Mouse (Mus musculus) gastrocnemius, postnatal 14 days (tissue): ENCODE data around the gene Rap1gds1. TPM values are rescaled to one million over a fixed set of nuclear protein-coding genes. Genes with fewer than 3 reads are reported as not detected.

Source experiments
- DNase-seq: peaks from one replicate; pipeline ENCODE4 v3.0.0; 2021; ENCODE audit warnings: mixed read lengths
- intact Hi-C: fragments of 180-260 bp; cut with DNase I; formaldehyde crosslinking; loops from one replicate; pipeline ENCODE4 v1.15.1; 2025; ENCODE audit warnings: low total_unique reads
- total RNA-seq, 2 experiments: library from RNA; stranded (reverse); gene quantifications; 2 replicates each; pipeline ENCODE4 v1.2.3; 2021

The Rap1gds1 gene
- total RNA-seq, 2 experiments from 2014 or later = 36.1 to 37.6 TPM

DNA sequence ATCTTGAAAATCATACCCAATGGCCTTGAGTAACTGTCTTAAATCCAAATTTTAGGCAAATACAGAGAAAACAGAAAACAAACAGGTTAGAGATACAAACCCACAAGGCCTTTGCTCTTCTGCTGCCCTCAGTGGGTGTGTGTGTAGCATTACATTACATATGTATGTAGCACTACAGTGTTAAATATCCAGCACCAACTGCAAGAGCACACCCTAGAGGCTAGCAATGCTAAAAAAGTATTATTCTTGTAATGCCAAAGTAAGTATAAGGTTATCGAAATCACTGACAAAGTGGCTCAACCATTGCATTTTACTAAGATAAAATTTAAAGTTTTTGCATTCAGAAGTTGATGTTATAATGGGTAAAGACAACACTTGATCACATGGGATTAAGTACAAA is 97.6 kb downstream of the Rap1gds1 start:
- intact Hi-C loops = no loop called here
- no peak for DNase-seq

DNA sequence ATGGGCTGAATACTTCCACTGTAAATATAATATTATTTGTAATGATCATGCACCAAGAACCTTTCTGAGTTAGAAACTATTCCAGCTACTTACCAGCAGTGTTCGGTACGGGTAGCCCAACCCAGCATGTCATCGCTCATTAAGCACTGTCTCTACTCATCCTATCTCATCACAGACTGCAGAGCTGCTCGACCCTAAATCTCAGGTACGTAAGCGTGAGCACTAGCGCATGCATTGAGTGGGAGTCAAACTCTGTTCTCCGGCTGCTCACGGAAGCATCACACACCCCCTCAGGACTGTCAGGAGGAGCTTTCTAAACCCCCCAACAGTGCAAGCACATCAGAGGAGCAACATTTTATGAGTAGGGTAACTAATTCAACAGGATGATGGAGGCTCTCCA is 107.4 kb downstream of the Rap1gds1 start:
- no peak for DNase-seq
- intact Hi-C loops = no loop called here

DNA sequence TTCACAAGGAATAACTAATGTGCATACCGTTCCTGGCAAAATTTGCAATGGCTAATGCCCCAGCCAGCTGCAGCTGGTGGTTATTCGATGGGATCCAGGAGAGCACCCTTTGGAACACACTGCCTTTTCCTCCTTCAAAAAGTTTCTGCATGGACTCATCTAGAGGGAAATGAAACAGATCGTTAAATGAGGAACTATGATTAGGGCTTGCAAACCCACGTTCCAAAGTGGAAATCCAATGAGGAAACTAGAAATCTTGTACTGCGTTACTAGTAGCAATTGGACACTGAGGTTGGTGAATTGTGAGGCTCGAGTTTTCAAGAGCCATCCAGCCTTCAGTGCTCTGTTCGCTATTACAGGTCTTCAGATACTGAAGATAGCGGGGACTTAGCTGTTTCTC is 116.5 kb downstream of the Rap1gds1 start:
- no peak for DNase-seq
- intact Hi-C loops = no loop called here

DNA sequence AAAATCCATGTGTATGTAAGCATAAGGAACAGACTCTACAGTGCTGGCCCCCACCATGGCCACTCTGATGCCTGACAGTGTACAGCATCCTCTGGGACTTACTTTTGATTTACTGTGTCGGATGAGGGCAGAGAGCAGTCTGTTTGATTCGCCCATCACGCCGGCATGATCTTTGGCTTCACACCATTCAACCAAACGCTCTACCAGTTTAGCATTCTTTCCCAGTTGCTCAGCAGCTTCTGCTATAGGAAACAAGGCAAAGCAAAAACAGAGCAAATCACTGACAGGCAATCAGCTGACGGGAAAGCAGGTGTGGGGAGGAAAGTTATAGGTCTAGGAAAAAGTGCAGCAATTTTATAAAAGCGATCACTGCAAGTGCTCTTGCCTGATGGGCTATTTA is 119.8 kb downstream of the Rap1gds1 start:
- no peak for DNase-seq
- intact Hi-C loops = no loop called here

DNA sequence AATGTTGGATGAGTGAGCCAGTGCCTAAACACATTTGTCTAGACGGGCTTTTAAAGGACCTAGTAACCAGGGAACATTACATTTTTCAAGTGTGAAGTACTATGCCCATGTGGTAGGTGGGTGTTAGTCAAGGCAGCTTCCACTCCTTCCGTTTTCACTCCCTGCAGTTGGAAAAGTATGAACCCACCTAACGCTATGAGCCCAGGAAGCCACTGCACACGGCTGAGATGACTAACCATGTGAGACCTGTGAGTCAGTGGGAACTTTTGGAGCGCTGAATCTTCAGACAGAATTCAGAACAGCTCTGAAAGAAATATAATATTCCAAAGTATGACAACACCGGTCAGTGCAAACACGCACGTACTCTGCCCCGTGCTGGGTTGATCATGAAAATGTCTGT is 125.9 kb downstream of the Rap1gds1 start:
- no peak for DNase-seq
- intact Hi-C loops = no loop called here

DNA sequence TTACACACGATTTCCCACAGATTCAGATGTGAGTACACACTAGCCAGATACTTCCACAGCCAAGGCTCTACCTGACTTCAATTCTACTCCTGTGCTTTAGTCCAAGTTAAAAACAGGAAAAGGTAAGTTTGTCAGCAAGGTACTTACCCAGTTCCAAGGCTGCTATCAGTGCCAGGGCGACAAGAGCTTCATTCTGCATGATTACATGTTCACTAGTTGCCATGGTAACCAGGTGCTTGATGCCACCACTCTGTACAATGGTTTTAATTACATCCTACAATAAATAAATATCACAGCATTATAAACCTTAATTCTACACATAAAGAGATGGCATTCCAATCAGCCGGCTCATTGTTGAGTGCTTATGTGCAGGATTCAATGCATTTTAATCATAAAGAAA is 129.5 kb downstream of the Rap1gds1 start:
- DNase-seq = no peak
- intact Hi-C loops = no loop called here

DNA sequence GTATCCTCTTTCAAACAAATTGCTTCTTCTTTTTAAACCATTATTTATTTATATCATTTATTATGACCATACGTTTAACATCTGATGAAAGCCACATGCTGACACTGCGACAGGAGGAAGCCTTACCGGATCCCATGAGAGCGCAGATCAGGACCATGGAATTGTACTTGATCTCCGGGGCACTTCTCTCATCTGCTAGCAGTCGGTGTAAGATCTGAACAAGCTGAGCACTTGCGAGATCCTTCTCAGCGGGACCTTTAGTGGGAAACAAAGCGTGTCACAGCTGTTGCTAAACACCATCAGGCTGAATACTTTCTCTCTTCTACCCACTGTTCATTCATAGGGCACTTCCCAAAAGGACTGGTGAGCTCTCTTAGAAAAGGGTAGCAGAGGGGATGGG is 133.4 kb downstream of the Rap1gds1 start:
- intact Hi-C loops = no loop called here

DNA sequence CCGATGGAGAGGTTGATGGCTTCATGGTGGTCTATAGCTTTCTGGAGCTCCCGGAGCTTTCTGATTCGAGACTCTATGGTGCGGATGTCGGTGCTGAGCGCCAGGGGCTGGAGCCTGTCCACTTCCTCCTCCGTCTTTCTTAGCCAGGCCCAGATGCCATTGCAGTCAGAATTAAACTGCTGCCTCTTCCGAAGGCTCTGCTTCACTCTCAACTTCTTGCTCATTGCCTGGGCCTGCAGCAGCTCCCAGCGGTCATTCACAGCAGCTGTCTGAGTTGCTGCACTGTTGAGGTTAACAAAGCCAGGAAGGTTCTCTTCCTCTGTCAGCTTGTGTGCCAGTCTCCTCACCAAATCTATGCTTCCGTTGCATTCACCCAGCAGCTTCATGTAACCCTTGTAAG is 137.8 kb downstream of the Rap1gds1 start:
- intact Hi-C loops = no loop called here
- DNase-seq = no peak

More for the DNA sequence above, 133.4 kb downstream of the Rap1gds1 start:
- no peak for DNase-seq

DNA sequence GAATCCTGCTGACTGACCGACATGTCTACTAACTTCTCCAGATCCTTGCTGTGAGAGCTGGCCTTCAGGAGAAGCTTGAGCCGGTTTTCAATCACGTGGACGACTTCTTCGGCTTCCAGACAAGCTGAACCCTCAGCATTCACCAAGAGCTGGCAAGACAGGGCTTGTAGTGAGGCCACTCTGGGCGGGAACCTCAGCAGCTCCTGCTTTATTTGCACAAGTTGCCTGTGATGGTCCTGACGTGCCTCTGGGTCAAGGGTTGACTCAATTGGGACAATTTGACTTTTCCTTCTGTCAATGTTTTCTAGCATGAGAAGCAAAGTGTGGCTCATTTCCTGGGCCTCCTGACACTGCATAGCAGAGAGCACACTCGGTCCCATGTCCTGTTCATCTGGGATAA is 138.2 kb downstream of the Rap1gds1 start:
- intact Hi-C loops = no loop called here
- no peak for DNase-seq

DNA sequence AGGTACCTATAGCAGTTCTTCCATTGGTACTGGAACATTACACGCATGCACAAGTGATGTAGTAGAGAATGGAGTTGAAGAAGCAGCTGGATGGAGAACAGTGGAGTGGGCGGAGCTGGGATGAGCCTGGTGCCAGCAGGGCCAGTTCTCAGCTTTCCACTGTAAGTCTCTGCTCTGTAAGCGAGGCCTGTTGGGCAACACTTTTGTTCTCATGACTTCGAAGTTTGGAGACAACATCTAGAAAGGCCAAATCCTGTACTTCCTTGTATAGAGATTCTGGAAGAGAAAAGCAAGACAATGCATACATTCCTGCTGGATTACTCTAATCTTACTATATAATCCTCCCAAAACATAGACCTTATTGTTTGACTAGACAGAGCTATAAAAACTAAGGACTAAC is 147.6 kb downstream of the Rap1gds1 start:
- intact Hi-C loops = no loop called here
- no peak for DNase-seq

DNA sequence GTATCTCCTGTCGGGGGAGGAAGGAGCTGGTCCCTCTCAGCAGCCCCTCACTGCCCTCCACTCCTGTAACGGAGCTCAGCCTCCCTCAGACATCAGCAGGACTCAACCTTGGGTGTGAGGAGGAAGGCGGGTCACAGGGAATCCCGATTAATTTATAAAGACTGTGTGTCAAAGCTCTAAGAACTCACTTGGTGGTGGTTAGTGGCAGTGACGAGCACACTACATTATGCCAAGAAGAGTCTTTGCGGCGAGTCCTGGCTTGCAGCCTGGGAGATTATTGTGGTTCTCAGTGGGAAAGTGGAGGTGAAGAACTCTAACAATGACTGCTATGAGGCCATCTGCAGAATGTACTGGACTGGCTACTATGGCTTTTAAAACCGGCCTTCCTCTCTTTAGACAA is 148.8 kb downstream of the Rap1gds1 start:
- intact Hi-C loops = no loop called here
- no peak for DNase-seq

DNA sequence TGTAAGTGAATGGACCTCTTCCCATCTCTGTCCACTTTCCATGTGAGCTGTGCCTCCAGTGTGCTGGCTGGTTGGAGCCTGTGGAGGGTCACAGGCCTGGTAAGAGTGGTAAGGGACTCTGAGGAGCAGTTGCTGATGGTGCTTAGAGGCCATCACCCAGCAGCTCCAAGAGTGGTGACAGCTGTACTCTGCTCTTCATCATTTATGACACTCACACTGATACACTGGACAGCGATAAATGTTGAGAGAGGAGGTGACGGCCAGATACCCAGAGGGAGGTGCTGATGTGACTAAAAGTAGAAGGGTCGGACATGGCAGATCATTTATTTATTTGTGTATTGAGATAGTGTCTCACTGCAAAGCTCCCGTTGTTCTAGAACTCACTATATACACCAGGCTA is 156.8 kb downstream of the Rap1gds1 start:
- no peak for DNase-seq
- intact Hi-C loops = no loop called here

DNA sequence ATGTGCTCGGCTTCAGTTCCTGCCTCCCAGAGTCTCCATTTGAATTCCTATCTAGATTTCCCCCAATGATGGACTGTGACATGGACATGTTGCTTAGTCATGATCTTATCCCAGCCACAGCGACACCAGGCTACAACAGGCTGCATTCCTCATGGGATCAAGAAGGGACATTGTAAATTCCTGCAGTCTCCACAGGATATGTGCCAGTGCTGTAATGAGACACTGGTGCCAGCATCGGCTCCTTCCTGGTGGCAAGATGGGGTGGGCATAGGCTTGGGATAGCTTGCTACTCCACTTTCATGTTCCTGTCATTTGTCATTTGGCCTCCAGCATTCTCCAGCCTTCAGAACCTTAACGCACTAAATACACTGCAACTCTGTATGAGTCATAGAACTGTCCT is 158.0 kb downstream of the Rap1gds1 start:
- no peak for DNase-seq
- intact Hi-C loops = no loop called here

DNA sequence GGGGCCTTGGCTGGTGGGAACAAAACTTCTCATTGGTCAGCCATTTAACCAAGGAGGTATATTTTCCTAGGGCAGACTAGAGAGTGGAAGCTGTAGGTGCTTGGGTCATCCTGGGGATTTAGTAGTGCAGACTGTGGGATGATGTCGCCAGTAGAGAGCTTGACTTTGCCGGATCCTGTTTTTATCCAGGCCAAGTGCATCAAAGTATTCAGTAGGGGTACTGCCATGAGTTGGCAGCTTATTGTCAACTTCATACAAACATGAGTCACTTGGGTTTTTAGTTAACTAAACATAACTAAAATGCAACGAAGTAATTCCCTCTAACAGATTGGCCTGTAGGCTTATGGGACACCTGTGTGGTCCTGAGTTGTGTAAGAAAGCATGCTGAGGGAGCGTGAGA is 158.4 kb downstream of the Rap1gds1 start:
- DNase-seq = no peak
- intact Hi-C loops = no loop called here

DNA sequence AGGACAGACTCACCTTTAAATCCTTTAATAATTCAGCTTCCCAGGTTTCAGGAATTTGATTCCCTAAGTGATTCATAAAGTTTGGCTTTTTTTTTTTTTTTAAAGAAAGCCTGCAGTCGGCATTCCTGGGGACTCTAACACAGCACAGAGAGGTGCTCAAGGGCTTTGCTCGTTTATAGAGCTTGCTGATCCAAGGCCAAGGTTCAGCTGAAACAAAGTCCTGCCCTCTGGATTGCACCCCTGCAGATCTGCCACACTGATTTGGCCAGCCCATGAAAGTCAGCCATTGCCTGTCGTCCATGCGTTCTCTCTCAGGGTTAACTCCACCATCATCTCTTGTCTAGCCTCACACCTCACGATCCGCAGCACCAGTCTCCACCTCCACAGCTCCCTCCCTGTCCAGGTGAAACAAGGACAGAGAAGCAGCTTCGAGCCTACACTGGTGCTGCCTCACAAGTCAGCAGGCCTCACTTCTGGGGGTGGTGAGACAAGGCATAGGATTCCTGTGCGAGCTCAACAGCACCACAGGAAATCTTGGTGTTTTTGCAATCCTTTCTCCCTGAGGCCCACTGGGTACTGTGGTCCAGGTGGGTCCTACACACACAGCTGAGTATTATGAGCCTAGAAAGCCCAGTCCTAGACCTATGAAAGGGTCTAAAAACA is 160.2 kb downstream of the Rap1gds1 start:
- no peak for DNase-seq
- intact Hi-C loops = no loop called here

DNA sequence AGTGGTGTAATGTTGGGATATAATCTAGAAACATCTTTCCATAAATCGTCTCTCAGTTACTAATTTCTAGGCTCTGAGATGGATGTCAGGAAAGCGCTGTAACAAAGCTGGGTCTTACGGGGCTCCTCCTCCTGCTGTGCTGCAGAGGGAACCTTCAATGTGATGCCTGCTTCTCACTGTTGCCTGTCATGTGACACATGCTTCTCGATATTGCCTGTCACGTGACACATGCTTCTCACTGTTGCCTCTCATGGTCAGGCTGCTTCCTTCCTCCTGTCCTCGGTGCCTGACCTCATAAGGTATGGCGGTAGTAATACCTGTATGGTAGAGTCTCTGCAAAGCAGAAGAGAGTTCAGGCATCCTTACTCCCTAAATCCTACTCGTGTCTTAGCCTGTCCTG is 162.5 kb downstream of the Rap1gds1 start:
- DNase-seq = no peak
- intact Hi-C loops = no loop called here

DNA sequence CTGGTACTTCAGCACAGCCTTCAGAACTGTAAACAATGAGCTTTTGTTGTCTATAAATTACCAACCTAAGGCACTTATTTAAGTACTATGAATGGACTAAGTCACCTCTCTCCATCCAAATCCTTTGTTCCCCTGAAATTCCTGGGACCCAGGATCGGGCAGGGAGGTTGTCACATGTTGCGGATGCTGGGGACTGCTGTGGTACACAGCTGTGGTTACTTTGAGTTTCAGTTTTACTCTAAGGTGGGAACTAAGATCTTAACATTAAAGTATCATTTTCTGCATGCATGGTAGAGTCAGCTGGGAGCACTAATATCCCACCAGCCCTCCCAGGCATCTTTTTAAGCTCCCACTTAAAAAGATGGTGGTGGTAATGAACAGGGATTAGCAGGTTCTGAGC is 165.7 kb downstream of the Rap1gds1 start:
- intact Hi-C loops = loop anchor here (10.0 kb wide), 2 partner anchors 165 to 275 kb away; partner anchors contain the start of gene Tspan5

DNA sequence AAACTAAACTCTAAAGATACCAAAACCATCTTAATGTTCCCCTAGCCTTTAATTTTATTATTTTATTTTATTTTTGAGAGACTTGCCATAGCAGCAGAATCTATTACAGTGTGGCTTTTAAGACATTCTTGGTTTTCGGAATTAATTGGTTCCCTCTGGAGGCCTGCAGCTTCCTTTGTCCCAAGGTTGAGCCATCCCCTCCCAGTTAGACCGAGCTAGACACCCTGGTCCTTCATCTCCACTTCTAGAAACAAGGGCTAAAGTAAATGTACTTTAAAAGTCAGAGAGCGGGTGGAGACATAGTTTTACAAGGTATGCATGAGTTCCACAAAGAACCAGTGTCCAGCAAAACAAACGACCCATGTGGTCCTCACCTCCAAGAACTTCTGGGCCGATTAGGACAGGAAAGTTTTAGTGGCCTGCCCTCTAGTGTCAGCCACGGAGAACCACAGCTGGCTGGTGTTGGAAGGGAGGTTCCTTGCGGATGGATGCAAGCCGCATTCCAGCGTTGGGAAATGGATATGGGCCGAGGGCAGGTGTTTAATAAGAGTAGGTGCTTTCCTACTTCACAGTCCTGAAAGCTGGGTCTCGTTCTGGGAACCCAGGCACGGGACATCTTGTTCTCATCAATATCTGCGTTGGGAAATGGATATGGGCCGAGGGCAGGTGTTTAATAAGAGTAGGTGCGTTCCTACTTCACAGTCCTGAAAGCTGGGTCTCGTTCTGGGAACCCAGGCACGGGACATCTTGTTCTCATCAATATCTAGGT is 168.7 kb downstream of the Rap1gds1 start:
- intact Hi-C loops = loop anchor here (10.0 kb wide), 2 partner anchors 161 to 271 kb away; partner anchors contain the start of gene Tspan5
- peak; percentile 70 for DNase-seq

More for the DNA sequence above, 165.7 kb downstream of the Rap1gds1 start:
- DNase-seq = no peak

DNA sequence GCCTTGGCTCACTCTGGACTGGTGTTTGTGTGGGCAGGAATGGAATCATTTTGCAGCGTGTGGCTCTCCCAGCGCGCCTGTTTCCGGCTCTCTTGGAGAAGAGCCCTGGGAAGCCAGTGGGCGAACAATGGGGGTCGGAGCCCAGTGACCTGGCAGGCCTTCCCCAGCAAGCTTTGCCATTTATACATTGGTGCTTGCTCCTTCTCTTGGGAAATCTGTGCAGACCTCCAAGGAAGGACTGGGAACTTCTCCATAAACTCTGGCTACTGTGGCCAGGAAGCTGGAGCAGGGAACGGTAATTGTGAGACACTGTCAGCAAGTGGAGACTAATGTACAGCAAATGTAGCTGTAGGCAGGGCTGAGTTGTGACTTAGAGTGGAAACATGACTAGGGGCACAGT is 169.3 kb downstream of the Rap1gds1 start:
- intact Hi-C loops = loop anchor here (10.0 kb wide), 2 partner anchors 161 to 271 kb away; partner anchors contain the start of gene Tspan5
- peak; percentile 51 for DNase-seq

DNA sequence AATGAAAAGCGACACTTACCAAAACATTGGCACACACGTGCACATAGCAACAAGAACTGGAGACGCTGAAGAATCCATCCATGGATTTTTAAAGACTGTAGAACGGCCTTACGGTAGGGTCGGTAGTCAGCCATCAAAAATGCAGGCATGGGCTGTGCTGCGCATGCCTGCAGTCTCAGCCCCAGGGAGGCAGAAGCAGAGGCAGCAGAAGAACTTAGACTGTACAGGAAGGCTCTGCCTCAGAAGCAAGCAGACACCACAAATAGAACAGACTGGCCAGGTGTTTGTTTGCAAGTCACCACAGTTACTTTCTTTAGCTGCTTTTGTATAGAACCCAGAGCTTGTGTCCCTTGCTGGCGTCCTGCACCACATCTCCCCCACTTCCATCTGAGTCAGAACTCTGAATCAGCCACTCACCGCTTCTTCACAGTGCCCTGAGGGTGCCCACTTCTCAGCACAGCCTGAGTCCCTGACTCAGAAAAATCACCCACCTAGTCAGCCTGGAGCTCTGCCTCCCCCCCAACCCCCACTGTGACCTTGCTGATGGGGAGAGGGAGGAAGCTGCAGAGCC is 174.3 kb downstream of the Rap1gds1 start:
- intact Hi-C loops = loop anchor here (10.0 kb wide), 2 partner anchors 156 to 266 kb away; partner anchors contain the start of gene Tspan5
- DNase-seq = no peak

DNA sequence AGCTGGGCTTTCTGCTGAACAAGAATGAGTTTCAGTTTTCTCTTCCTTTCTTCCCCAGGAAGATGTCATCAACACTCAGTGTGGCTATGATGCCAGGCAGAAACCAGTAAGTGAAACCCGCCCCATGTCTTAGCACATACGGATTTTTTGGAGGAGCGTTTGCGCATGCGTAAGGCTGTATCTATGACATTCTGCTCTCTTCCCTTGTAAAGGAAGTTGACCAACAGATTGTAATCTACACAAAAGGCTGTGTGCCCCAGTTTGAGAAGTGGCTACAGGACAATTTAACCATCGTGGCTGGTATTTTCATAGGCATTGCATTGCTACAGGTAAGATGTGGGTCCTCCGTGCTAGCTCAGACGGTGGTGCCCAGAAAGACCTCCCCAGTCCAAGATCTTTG is 176.9 kb downstream of the Rap1gds1 start:
- intact Hi-C loops = no loop called here

More for the DNA sequence above, 176.9 kb downstream of the Rap1gds1 start:
- DNase-seq = no peak
